Mouse (Mus musculus) layer of hippocampus, postnatal 10 days (tissue): Measurements from ENCODE around the gene Tmem117. TPM values are rescaled to one million over a fixed set of nuclear protein-coding genes. Genes with fewer than 3 reads are reported as not detected.

Experiments
- DNase-seq, 2 experiments: peaks; one replicate each; pipeline ENCODE4 v3.0.0; 2021; ENCODE audit warnings: low spot score in 2 of 2
- total RNA-seq, 2 experiments: library from RNA; stranded (reverse); gene quantifications; 2 replicates each; pipeline ENCODE4 v1.2.3; 2021

The Tmem117 gene
- total RNA-seq, 2 experiments from 2014 or later: 10.7 to 11.2 TPM

GRCm38 (mm10) chr15:94732104-94732503 lies 103.1 kb downstream of the Tmem117 start:
- DNase-seq: peak in 1 of 2 experiments; percentile 17

- DNase-seq: peak; percentile 28 to 37
Observed at GRCm38 (mm10) chr15:94769227-94769626, 140.2 kb downstream of the Tmem117 start.

DNA sequence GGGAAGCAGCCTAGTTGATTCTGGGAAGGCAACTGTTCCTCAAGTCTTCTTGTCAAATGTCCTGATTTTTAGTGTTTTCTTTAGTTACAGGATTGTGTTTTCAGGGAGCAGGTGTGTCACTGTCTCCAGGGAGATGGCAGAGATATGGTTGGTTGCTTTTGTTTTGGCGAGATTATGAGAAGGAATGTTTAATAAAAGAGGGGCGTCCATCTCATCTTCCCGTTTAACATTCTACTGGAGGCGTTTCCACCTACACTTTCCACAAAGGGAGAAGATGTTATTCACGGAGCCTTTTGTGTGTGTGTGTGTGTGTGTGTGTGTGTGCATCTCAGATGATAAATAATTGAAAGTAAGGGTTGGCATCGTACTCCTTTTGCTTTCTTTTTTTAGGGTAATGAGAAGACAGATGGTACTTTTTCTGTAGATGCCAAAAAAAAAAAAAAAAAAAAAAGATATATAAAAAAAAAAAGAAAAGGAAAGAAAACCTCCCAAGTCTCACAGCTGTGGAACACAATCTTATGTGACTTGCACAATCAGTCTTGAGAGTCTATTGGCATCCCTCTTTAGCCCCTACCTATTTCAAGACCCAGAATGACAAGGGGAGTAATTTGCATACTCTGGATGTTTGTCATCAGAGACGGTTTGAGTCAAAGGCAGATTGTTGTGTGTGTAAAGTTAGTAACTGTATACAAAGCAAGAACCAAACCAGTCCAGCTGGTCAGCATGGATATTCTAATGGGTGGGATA lies 142.0 kb downstream of the Tmem117 start:
- no peak for DNase-seq

DNA sequence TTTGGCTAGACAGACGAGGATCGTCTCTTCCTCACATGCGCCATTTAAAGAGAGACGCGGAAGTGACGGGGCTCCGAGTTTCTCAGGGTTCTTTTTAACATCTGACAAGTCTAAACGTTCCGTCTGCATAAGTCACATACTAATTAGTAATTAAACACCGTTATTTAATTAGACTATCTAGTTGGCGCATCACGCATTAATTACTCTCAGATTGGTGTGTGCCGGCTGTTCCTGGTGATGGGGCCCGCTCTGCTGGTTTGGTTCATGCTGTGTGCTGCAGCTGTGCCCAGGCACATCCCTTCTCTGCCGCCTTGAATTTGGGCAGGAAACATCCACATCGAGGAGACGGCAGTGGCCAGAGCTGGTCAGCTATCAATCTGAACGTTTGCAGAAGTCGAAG lies 142.7 kb downstream of the Tmem117 start:
- DNase-seq: peak in 1 of 2 experiments; percentile 12

DNA sequence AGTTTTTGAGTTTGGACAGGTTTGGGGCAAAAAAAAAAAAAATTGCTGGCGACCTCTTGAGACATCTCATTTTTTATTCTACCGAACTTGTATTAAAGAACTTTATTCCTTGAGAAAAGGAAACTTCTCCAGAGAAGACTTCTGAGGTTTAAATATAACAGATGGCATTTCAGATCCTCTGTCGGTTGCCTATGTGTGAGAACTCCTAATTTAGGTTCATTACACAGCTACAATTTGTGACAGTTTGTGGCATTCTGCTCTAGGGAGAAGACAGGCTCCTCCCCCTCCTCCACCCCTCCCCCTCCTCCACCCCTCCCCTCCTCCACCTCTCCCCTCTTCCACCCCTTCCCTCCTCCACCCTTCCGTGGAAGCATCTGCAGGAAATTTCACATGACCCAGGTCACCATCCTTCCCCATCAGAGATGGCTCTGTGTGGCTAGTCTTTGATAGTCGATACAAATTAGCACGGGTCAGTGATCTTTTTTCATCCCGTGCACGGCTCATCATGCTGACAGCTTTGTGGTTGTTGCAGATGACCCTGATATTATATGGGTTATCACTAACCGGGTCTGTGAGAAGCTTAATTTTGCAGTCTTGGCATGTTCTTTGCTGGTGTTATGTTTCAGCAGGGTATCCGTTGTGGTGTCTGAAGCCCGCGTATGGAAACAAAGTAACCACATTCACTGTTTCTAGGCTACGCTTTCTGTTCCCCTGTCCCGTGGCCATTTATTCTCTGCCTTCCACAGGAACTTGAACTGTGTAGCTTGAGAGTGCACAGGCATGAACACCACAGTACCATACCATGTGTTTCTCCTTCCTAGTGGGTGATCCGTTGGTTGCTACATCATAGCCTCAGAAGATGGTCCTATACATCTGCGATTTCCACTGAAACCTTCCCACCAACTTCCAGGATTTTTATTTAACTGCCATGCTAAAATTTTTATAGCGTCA lies 147.4 kb downstream of the Tmem117 start:
- DNase-seq: peak in 1 of 2 experiments; percentile 11

- DNase-seq: no peak
Observed at GRCm38 (mm10) chr15:94781556-94781955, 152.5 kb downstream of the Tmem117 start.

DNA sequence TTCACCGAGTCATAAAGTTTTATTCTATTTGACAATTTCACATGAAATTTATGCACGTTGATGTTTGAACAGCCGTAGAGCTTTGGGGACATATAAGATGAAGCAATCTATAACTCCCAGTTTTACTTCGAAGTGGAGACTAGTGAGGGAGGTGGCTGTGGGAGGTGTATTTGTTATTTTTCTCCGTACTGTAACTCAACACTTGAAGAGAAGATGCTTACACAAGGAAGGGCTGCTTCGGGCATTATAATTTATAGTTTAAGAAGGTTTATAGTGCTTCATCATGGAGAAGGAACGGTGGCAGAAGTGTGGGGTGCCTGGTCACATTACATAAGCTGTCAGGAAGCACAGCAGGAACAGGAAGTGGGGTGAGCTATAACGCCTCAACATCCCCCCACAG lies 164.4 kb downstream of the Tmem117 start:
- no peak for DNase-seq

GRCm38 (mm10) chr15:94795484-94795883 lies 166.5 kb downstream of the Tmem117 start:
- DNase-seq: no peak

- DNase-seq: no peak
Observed at GRCm38 (mm10) chr15:94798236-94798635, 169.2 kb downstream of the Tmem117 start.

DNA sequence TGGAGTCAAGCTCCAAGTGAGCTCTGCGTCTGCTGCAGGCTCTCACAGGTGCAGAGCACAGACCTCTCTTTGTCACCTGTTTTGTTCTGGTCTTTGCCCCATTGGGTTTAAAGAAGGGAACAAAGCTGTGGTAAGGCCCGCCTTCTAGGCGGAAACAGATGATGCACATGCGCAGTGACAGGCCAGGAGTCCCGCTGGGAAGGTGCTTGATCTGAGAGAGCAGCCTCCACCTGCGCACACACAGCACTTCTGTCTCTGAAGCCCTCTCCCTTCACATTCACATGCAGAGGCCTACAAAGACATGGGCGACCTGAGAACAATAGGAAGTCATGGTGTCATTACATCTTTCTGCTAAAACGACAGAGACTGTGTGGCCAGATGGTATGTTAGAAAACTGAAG lies 172.4 kb downstream of the Tmem117 start:
- DNase-seq: no peak

DNA sequence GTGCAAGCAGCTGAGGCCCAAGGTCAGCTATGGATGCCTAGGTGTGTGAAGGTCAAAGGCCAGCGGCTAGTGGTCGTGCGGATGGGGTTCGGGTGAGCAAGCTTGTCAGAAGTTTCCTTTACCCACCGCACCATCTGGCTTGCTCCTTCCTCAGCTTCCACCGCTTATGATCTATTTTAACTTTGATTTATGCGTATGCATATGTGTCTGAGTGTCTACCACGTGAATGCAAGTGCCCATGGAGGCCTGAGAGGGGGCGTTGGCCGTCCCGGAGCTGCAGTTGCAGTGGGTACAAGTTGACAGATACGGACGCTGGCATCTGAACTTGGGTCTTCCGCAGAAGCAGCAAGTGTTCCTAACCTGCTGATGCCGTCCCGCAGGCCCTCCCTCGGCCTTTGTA lies 173.8 kb downstream of the Tmem117 start:
- no peak for DNase-seq

DNA sequence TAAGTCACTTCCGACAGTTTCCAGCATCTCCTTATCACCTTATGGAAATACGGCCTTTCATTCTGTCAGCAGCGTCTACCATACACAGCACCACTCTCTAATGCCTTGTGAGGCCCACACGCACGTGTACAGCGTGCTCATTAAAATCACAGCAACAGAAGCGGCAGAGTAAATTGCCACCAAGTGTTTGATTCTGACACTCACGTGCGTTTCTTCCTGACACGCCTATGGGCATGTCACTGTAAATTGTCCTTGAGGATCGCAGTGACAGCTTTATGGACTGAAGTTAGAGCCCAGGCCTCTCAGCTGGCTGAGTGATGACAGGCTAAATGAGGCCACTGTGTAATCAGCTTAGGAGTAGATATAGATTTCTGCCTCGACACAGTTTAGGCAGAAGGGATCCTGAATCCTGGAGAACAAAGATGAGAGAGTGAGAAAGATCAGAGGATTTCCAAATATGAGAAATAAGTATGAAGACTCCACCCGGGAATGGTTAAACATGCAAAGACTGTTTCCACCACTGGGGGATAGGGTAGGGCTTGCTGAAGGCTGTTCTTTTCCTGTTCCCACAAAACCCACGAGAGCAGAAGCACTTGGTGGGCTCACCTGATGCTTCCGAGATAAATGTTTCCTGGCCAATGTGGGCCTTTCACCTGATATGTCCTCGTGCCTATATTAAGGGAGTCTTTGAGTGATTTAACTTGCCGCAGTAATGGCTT lies 174.8 kb downstream of the Tmem117 start:
- no peak for DNase-seq

DNA sequence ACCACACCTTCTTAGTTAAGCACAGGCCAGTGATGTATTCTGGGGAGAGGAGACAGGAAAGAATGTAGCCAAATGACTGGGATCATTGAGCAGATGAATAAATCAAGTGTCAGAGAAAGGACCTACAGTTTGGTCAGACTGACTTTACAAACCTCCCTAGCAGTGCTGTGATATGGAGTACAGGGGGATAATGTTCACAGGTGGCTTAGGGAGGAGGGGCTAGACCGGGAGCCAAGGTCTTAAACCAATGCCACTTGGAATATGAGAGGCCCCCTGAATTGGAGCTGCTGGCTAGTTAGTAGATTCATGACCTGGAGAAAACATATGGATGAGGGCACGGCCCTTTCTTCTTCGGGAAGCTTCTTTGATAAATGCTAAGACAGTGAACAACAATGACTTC lies 177.0 kb downstream of the Tmem117 start:
- no peak for DNase-seq

GRCm38 (mm10) chr15:94811550-94811949 lies 182.5 kb downstream of the Tmem117 start:
- no peak for DNase-seq

DNA sequence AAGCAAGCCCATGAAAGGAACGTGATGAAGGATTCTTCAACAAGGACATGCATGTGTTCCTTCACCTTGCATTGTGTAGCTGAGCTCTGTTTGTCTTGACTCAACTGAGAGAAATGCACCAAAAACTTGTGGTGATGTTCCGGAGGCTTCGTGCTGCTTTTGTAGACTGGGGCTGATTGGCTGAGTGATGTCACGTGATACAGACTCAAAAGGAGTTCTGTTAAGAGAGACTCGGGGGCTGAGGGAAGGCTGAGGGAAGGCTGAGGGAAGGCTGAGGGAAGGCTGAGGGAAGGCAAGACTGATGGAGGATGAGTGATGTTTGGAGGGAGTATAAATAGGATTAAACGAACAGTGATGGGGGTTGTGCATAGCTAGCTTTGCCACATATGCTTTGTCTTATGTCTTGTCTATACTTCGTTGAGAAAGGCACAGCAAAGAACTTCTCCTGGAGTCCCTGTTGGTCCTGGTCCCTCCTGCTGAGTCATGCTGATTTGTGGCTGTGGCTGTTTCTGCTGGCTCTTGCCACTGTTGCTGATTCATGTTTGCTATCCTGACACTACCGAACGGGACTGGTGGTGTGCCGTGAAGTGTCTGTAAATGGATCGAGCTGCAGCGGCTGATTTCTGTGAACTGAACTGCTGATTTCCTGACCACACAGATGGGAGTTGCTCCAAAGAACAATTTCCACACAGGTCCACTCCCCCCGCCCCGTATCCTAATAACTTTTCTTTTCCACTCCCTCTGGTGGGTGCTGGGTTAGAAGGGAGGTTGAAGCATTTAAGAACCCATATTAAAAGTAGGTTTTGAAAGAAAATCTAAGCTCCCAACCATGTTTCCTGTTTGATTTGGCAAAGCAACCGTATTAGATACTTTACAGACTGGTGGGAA lies 185.4 kb downstream of the Tmem117 start:
- no peak for DNase-seq

- DNase-seq: no peak
Observed at GRCm38 (mm10) chr15:94835634-94836033, 206.6 kb downstream of the Tmem117 start.

DNA sequence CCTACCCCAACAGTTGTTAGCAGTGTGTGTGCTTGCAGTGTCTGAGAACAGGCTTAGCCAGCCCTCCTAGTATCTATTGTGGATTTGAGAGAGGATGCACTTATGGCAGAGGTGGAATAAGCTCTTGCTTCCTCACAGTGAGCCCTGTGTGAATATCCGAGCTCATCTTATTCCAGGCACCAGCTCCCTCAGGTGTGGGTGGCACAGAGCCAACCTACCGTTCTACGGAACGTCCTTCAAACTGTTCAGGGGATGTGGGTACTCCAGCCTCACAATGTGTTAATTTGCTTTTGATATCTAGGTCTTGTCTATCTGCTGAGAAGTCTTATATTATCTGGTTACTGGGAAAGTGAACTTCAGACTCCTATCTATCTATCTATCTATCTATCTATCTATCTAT lies 209.6 kb downstream of the Tmem117 start:
- DNase-seq: no peak

- DNase-seq: no peak
Observed at GRCm38 (mm10) chr15:94847501-94847900, 218.5 kb downstream of the Tmem117 start.

DNA sequence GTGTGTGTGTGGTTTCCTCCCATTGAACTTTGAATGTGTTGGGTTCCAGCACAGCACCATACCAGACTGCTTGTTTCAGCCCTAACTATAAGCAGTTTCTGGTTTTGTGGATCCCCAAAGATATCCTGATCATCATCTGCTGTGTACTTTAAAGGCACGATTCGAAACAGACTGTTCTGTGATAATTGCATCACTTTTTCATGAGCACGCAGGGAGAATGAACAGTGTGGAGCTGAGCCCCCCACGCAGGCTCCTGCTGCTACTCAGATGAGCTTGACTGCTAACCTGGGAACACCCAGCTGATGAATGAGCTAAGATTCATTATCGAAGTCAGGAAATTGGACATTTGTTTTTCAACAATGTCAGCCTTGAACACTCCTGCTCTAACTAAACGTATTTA lies 230.6 kb downstream of the Tmem117 start:
- DNase-seq: peak in 1 of 2 experiments; percentile 26

GRCm38 (mm10) chr15:94861173-94861572 lies 232.1 kb downstream of the Tmem117 start:
- no peak for DNase-seq

DNA sequence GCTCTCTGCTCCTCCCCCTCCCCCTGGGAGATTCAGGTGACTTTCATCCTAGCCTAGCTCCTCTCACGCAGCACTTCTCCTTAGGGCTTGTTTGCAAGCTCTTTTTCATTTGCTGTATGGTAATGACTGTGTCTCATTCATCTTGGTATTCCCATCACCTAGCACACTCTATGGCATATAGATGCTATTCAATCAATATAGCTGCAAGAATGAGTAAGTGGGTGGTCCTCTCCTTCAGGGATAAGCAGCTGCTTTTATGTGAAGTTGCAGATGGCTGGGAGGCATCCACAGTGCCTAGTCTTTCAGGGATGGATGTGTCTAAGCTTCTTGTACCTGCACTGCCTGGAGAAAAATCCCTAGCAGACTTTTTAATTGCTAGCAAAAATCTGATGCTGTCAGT lies 235.1 kb downstream of the Tmem117 start:
- DNase-seq: no peak
